Mouse (Mus musculus): ENCODE measurements around the gene Sirt2. TPM values are rescaled to one million over a fixed set of nuclear protein-coding genes. Genes with fewer than 3 reads are reported as not detected.

Sirt2 gene
- total and polyA plus RNA-seq, 3 experiments: 35.7 to 72.4 TPM; not detected in 1

DNA sequence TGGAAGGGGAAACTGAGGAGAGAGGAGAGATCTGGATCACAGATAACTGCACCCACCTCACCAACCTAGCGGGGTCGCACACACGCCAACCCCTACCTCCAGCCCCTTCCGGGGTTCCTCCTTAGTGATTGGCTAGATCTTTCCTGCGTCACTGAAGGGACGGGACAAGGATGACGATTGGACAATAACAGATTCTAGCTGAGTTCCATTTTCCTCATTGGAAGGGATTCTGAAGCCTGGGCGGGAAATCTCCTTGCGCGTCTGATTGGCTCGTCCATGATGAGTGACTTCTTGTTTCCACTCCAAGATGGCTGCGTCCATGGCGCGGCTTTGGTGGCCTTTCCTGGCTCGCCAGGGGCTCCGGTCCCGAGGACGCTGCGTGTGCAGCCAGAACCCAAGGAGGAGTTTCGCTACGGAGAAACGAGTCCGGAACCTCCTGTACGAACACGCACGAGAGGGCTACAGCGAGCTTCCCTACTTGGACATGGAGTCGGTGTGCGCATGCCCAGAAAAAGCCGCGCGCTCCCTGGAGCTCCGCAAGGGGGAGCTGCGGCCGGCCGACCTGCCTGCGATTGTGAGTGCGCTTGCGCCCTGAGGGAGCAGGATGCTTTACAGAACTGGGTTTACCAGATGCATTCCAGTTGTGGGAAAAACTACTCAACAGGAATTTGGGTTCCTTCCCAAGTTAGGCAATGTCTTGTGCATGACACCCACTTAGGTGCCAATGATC lies 24.7 kb upstream of the Sirt2 start, which contains the start of the genes Mrps12 and Sars2:
Gene Mrps12 (minus strand): TSS at position 112 of the 730 bp plus-strand sequence.
Gene Sars2 (plus strand): TSS at position 284 of the 730 bp plus-strand sequence.
- H3K36me3 ChIP-seq (ENCODE audit: control insufficient read depth in 1 of 2, insufficient read depth in 2 of 2, low read length in 2 of 2): no peaks in the 10 kb centered on the region
- peak; percentile 99 for DNase-seq (ENCODE audit: low read depth, low spot score)
- TF ChIP-seq ELF1 (IDR thresholded peaks at IDR 0.05; ENCODE audit: low read depth, low read length): peak; percentile 92
- no peak for TF ChIP-seq UBTF (IDR thresholded peaks at IDR 0.05; ENCODE audit: borderline replicate concordance, insufficient read depth, low read depth, low read length)
- no peak for TF ChIP-seq ZC3H11A (IDR thresholded peaks at IDR 0.05; ENCODE audit: low read depth, low read length)
- TF ChIP-seq EP300 (IDR thresholded peaks at IDR 0.05; ENCODE audit: low read depth in 1 of 2, low read length in 2 of 2): no peak
- TF ChIP-seq GATA1 (IDR thresholded peaks at IDR 0.05; ENCODE audit: low read depth, low read length): peak; percentile 89
- no peak for TF ChIP-seq BHLHE40 (IDR thresholded peaks at IDR 0.05; ENCODE audit: borderline replicate concordance, low read depth, low read length)
- peak; percentile 74 for TF ChIP-seq TBP (IDR thresholded peaks at IDR 0.05; ENCODE audit: low read depth, low read length)
- no peak for TF ChIP-seq CHD1 (IDR thresholded peaks at IDR 0.05; ENCODE audit: low read depth, low read length)
- no peak for TF ChIP-seq GABPA (IDR thresholded peaks at IDR 0.05; ENCODE audit: low read depth, low read length)
- peak; percentile 23 for TF ChIP-seq RAD21 (IDR thresholded peaks at IDR 0.05; ENCODE audit: low read depth, low read length)
- TF ChIP-seq HCFC1 (IDR thresholded peaks at IDR 0.05; ENCODE audit: low read depth, low read length): peak; percentile 82
- peak; percentile 81 for TF ChIP-seq POLR2AphosphoS2 (IDR thresholded peaks at IDR 0.05; ENCODE audit: low read length)
- peak; percentile 68 to 90 (median 80) for TF ChIP-seq CTCF (IDR thresholded peaks at IDR 0.05 in 2 of 3, conservative IDR thresholded peaks at IDR 0.05 in 1 of 3; ENCODE audit: control insufficient read depth in 1 of 3, insufficient read depth in 1 of 3, low read depth in 2 of 3, low read length in 3 of 3, poor library complexity in 1 of 3, severe bottlenecking in 1 of 3)
- no peak for TF ChIP-seq RCOR1 (IDR thresholded peaks at IDR 0.05; ENCODE audit: low read depth, low read length)
- TF ChIP-seq MAX (IDR thresholded peaks at IDR 0.05; ENCODE audit: low read length): 0 out of 2 replicates have a peak, but pooled peaks have one; percentile 15
- no peak; the same call in 1 of the 2 replicates for TF ChIP-seq KAT2A (conservative IDR thresholded peaks at IDR 0.05; ENCODE audit: low read depth, low read length)
- TF ChIP-seq NRF1 (IDR thresholded peaks at IDR 0.05; ENCODE audit: insufficient read depth, low read depth, low read length, poor library complexity, severe bottlenecking): peak; percentile 83
- no peak for TF ChIP-seq MAZ (IDR thresholded peaks at IDR 0.05; ENCODE audit: low read depth, low read length)
- no peak for TF ChIP-seq USF1 (IDR thresholded peaks at IDR 0.05; ENCODE audit: low read depth, low read length)
- no peak for TF ChIP-seq JUND (IDR thresholded peaks at IDR 0.05; ENCODE audit: low read depth, low read length)
- no peak for TF ChIP-seq MYB (IDR thresholded peaks at IDR 0.05; ENCODE audit: low read depth, low read length)
- no peak for TF ChIP-seq ZKSCAN1 (IDR thresholded peaks at IDR 0.05; ENCODE audit: low read depth, low read length)
- peak; percentile 90 for TF ChIP-seq NELFE (IDR thresholded peaks at IDR 0.05; ENCODE audit: low read depth, low read length)
- no peak for TF ChIP-seq TCF12 (IDR thresholded peaks at IDR 0.05; ENCODE audit: low read depth, low read length)
- TF ChIP-seq USF2 (IDR thresholded peaks at IDR 0.05; ENCODE audit: borderline replicate concordance in 1 of 2, insufficient read depth in 1 of 2, low read depth in 1 of 2, low read length in 2 of 2): no peak
- TF ChIP-seq ZNF384 (IDR thresholded peaks at IDR 0.05; ENCODE audit: low read depth, low read length): no peak
- TF ChIP-seq CHD2 (IDR thresholded peaks at IDR 0.05; ENCODE audit: low read length): peak; percentile 67; the same call in 1 of the 2 replicates
- TF ChIP-seq MXI1 (IDR thresholded peaks at IDR 0.05; ENCODE audit: low read depth, low read length): no peak; the same call in none of the 2 replicates
- TF ChIP-seq MAFK (IDR thresholded peaks at IDR 0.05; ENCODE audit: borderline replicate concordance, low read depth, low read length): no peak
- no peak for TF ChIP-seq MEF2A (IDR thresholded peaks at IDR 0.05; ENCODE audit: extremely low read depth, insufficient replicate concordance, low read depth, low read length, poor library complexity, severe bottlenecking)
- TF ChIP-seq ZMIZ1 (IDR thresholded peaks at IDR 0.05; ENCODE audit: low read depth, low read length): 0 out of 2 replicates have a peak, but pooled peaks have one; percentile 74
- peak; percentile 73 to 96 for TF ChIP-seq POLR2A (IDR thresholded peaks at IDR 0.05; ENCODE audit: control insufficient read depth in 1 of 2, insufficient read depth in 1 of 2, low read depth in 1 of 2, low read length in 2 of 2, poor library complexity in 1 of 2)
- no peak for TF ChIP-seq TAL1 (IDR thresholded peaks at IDR 0.05; ENCODE audit: low read length)
- TF ChIP-seq POLR2AphosphoS5 (IDR thresholded peaks at IDR 0.05; ENCODE audit: borderline replicate concordance, low read depth, low read length): no peak
- peak; percentile 95 for TF ChIP-seq E2F4 (IDR thresholded peaks at IDR 0.05; ENCODE audit: borderline replicate concordance, low read depth, low read length)
- no peak for TF ChIP-seq ETS1 (IDR thresholded peaks at IDR 0.05; ENCODE audit: low read depth, low read length)

More for the DNA sequence above, 24.7 kb upstream of the Sirt2 start, which contains the start of the genes Mrps12 and Sars2:
- no peaks in the 10 kb centered on the region for H3K27me3 ChIP-seq (ENCODE audit: control insufficient read depth in 1 of 2, insufficient read depth in 2 of 2, low read length in 2 of 2)
- peak within 1 kb of the TSS; percentile 82 for H3K27ac ChIP-seq (ENCODE audit: control insufficient read depth, low read depth, low read length)
- H3K79me2 ChIP-seq (ENCODE audit: control insufficient read depth, insufficient read depth, low read length, poor library complexity): peaks cover 5% of the 10 kb centered on the region; the same call in 1 of the 2 replicates
- H3K4me1 ChIP-seq (ENCODE audit: control insufficient read depth in 1 of 2, insufficient read depth in 2 of 2, low read length in 2 of 2): peaks cover 0 to 4% of the 10 kb centered on the region in 2 experiments; a peak in 1 of 4 replicates
- peak within 1 kb of the TSS; percentile 69 to 86 for H3K4me3 ChIP-seq (ENCODE audit: control insufficient read depth in 1 of 2, insufficient read depth in 1 of 2, low read depth in 2 of 2, low read length in 2 of 2)
- H3K9me3 ChIP-seq (replicated peaks; ENCODE audit: insufficient read depth, low read length): no peaks in the 10 kb centered on the region
- peak within 1 kb of the TSS; percentile 89 for H3K9ac ChIP-seq (ENCODE audit: control insufficient read depth, low read depth, low read length, poor library complexity, severe bottlenecking)

Measured in MEL (cell line).